Mouse (Mus musculus): ENCODE data around the gene Capn12.

- TF ChIP-seq CTCF (conservative IDR thresholded peaks at IDR 0.05; ENCODE audit: low read length) (no peak), POU5F1 (IDR thresholded peaks at IDR 0.05; ENCODE audit: borderline replicate concordance, low read length) (no peak), NANOG (IDR thresholded peaks at IDR 0.05; ENCODE audit: borderline replicate concordance, low read length) (no peak)
These were observed 17.7 kb upstream of the Capn12 start, which contains the start of gene Lgals7 for GRCm38 (mm10) chr7:28863540-28863939.

Measured in E14TG2a.4 (cell line).